Mouse (Mus musculus) fat pad, adult 2 months (tissue): Measurements from ENCODE around the gene Msi2.

ENCODE experiments used
- DNase-seq: peaks from one replicate; pipeline ENCODE4 v3.0.0-alpha.2; 2011; ENCODE audit warnings: low read depth, low spot score; ENCODE audit errors: extremely low read depth

Msi2 gene

DNA sequence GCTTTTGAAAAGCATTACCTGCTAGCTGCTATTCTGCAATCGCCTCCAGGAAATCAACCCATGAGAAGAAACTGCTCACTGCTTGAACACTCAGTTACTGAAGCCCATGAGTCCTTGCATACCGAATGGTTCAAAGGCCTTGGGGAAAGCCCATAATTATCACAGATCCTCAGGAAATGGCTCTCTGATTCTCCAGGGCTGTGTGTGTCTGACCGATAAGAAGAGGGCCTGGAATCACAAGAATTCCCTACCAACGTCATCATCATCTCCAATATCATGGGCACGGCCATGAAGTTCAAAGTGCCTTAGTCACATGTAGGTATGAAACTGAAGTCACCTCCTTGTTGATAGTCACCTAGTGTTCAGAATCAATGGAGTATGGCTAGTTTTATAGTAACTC is 196.2 kb downstream of the Msi2 start:
- no peak for DNase-seq

DNA sequence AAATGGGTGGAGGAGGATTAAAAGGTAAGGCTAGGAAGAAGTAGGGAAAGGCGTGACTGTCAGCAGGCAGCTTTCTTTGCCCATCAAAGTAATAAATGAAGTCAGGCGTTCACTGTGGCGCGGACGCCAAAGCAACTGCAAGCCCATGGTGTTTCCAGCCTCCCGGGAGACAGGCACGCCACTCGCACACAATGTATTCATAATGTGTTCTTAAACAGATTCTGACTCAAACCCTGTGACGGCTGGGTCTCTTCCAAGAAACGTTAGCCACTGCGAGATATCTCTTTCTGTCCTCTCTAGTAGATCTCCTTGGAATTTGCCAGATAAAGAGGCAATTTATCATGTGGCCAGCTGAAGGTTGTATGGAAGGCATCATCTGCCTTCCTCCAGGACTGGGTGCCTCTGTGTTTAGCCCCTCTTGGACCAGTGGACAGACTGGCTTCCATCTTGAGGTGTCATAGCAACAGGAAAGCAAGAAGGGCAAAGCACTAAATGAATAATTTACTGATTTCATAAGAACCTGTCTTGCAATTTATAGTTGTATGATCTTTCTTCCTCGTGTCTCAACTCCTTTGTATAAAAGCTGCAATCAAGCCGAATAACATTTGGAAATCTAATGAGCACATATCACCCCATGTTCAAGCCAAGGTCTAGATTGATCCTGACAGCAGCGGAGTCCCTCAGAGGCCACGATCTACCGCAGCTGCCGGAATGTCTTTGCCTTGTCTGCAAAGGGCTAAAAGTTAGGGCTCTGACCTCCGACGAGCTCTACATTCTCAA is 197.2 kb downstream of the Msi2 start:
- no peak for DNase-seq

DNA sequence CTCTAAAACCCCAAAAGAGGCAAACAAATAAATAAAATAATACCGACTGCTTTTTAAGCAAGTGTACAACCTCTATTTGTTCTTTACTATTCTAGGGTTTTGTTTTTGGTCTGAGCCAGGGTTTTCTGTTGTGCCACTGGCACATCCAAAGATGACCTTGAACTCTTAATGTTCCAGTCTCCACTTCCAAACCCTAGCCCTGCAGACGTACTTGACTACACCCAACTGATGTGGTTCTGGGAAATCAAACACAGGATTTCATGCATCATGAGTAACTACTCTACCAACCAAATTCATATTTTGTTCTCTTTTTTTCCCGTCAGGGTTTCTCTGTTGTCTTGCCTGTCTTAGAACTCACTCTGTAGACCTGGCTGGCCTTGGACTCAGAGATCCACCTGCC is 200.0 kb downstream of the Msi2 start:
- no peak for DNase-seq

DNA sequence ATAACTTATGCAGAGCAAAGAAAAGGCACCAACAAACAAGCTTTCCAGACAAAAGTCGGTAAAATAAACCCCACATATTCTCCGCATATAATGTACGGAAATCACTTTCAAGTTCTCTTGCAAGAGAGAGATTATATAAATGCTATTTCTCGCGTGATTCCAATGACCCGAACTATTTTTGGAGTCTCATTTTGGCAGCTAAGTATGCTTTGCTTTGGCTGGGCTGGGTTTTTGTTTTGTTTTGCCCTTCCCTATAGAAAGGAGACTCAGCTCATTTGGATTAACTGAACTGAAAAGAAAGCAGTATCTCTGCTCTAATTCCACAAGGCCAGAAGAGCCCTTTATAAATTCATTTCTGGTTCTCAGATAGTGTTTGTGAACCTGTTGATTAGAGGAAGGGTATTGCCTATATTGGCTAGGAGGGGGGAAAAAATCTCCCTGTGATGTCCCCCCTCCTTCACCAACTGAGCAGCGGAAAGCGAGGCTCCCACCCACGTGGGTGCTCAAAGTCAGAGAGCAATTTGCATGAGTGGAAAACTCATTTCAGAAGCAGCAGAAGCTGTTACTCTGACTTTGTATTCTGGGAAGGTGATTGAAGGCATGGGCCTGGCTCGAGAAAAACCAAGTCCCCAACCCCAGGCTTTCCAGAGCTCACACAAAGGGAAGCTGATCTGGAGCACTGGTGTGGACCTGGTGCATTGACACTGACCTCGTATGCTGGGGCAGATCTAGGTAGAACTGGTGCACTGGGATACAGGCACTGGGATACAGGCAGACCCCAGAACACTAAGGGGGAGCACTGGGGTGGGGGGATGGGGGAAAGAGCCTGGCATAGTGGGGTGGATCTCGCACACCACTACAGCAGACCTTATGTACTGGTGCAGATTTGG is 201.5 kb downstream of the Msi2 start:
- DNase-seq: no peak

DNA sequence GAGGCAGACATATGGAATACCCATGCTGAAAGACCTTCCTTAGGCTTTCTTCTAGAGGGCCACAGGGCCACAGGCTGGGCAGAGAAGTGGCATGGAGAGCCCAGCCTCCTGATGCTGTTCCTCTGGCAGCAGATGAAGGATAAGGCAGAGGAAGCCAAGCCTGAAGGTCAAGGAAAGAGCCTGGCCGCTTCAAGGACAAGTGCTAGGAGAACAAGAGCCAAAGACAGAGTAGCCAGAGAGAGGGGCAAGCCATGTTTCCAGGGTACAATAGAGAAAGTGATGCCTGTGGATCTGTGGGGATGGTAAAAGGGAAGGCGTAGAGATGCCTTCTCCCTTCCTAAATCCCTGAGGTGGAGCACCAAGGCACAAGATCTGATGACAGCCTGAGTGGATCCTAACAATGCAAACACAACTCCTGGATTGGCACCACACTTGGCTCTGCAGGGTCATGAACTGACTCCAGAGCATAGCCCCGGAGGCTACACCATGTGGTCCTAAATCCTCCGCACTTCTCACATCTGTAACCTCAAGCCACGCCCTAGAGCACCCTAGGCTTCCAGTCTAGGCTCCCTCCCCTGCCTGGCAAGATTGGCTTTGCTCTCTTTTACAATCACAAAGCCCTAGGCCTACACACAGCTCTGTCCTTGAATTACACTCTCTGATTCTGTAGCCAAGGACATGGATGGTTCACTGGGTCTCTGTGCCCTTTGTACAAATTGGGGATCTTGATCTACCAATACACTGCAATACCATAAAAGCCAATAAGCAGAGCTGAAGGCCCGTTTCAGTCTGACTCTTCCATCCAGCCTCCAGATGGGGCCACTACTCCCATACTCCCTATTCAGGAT is 202.4 kb downstream of the Msi2 start:
- DNase-seq: peak; percentile 56

DNA sequence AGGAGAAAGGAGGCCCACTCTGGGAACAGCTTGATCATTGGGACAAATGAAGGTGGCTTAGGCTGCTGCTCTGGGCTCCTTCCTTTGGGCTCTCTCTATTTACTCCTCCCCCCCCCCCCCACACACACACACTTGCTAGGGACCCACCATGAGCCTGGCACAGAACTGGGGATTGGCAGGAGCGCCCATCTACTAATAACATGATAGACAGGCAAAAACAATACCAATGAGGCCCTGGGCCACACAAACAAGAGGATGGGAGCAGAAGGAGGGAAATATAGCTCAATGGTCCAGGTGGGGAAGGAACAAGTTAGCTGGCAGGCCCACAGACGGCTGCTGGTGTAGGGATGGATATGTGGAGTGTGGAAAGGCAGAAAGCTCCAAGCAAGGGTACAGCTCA is 203.0 kb downstream of the Msi2 start:
- no peak for DNase-seq

DNA sequence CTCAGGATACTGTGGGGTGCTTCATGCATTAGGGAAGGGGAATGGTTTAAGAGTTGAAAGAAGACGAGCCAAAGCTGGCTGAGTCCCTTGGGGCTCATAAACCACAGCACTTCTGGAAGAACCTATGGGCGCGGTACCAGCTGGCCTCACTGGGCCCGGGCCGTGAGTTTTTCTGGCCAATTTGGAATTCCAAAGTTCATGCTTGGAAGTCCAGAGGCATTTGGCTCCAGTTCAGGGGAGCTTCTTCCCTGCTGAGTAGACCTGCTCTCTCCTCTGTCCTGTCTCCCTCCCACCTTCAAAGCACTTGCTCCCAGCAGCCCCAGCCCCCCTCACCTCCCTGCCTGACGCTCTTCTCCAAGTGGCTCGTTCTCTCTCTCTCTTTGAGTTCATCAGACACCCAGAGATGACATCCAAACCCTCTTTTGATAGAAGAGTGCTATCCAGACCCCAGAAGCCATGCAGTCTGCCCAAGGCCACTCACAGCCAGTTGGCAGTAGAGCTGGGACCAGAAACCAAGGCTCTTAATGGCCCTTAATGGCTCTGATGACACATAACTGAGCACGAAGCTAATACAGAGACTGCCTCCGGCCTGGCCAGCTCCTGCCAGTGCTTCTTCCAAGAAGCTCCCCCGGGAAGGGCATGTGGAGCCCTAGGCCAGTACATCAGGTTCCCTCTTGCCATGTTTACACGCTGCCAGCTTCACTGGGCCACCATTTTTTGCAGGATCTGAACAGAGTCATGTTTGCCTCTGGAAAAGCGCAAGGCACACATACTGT is 204.0 kb downstream of the Msi2 start:
- DNase-seq: peak; percentile 74

DNA sequence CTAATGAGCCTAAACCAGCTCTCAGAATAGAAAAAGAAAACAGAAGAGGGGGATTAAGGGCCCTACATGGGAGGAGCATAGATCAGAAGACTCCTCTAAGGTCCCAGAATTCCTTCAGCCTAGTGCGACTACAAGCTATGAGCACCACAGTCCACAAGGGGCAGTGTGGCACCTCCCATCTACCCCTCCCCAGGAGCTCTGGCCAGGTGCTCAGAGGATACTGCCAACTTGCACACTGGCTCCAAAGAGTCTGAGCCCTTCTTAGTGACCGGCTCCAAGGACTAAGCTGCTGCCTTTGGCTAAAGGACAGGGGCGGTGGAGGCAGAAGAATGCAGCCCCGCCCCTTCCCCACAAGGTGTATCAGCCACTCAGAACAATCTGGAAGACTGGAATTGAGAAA is 205.7 kb downstream of the Msi2 start:
- DNase-seq: peak; percentile 39

DNA sequence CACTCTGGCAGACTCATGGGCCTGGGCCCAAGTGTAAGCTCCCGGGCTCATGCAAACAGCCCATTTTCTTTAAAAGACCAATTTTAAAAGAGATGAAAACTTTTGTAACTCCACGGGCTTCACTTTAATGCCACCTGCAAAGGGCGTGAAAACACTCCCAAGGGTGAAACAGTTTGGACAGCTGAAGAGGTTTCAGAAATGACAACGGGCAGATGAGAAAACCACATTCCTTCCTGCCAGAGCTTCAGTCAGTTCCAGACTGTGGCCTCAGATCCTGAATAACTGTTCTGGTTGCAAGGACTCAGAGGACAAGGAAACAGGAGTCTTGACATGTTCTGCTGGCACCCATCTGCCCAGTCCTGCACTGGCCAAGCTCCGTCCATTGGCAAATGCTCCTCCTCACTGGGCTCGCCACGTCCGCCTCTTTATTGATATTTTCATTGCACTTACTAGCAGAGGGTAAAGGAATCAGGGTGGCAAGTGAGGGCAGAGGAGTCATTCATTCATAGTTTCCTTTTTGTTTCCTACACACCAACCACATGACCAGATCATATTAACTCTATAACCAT is 207.9 kb downstream of the Msi2 start:
- no peak for DNase-seq

DNA sequence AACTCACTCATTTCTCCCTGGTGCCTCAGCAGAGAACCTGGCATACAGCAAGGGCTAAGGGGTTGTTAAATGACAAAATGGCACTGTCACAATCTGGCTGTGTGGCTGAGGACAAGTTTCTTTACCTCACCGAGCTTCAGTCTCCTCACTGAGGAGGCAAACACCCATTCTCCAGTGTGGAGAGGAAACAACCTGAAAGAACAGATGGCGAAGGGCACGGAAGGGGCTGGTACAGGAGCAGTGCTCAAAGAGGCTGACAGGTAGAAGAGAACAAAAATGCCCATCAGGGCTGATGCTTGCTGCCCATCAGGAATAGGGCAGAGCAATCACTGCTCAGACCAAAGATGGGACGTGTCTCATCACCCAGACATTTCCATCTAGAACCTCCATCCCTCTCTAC is 208.8 kb downstream of the Msi2 start:
- no peak for DNase-seq

DNA sequence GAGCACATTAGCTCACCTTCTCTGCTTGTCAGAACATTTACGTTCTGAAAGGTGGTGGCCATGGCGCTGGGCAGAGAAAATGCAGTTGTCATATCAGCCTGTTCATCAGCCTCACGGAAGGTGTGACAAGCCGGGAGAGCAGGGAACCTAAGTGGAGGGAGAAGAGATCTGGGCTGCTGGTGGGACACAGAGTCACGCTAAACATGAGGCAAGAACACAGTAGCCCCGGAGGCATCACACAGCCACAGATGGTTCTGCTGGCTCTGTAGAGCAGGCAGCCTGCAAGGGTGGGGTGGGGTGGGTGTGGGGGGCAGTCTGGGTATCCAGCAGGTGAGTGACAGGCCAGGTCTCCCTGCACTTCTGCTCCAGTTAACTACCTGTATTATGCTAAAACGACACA is 210.2 kb downstream of the Msi2 start:
- no peak for DNase-seq

DNA sequence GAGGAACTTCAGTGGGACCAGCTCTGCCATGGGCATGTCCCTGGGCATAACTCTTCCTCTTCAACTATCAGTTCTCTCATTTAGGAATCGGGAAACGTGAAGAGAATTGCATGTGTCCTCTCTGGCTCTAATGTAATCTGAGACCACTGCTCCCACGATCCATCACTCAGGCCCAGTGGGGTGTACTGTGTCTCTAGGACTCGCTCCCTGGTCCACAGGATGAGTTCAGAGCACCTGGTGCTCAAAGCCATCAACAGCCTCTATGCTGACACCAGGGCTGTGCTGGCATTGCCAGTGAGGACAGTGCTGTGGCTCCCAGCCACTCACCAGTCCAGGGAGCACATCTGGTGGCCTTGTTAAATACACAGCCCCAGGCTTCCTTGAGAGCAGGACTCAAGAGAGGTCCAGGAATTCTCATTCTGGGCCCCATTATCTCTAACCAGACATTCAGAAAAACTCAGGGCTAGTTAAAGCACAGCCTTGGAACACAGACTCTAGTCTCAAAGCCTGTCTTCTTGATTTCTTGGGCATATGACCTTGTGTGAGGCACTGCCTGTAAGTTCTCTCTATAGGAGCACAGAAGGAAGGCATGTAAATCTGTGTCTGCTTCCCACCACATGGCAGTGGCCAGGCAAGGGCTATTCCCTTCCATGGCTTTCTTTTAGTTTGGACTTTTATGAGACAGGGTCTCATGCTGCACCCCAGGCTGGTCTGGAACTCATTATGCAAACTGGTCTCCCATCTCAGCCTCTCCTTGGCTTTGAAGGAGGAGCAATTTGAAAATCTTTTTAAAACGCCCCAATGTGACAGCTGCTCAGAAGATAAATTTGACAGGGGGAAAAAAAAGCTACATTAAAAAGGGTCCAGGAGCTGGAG is 211.5 kb downstream of the Msi2 start:
- no peak for DNase-seq

DNA sequence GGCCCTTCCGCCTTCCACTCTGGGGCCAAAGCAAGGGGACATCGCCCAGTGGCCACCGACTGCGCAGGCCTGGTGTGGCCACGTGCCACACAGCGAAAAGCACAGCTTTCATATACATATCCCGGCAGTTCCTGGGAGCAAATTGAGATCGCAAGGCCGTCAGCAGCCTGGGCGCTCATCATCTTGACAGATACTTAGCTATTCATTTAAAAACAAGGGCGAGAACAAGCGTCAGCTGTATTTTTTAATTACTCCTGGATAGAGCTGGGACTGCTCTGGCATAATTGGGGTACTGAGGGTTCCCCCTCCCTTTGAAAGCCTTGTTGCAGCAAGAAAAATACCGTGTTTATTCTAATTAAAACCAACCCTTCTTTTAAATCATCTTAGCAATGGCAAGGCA is 212.2 kb downstream of the Msi2 start:
- no peak for DNase-seq

DNA sequence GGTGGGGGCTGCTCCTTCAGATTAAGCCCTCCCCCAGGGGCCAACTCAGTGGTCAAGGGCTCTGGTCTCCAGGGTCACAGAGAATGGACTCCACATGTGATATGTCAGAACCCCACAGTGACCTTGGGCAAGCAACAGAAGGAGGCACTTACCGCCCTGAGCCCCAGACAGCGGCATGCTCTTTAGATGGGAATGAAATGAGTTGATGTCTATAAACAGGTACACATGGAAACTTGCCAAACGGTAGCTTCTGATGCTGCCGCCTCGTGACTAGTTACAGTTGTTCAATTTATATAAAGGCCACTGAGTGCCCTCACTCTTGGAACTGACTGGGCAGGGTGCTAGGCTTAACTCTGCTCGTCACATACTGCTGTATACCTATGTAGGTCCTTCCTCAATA is 215.7 kb downstream of the Msi2 start:
- no peak for DNase-seq

DNA sequence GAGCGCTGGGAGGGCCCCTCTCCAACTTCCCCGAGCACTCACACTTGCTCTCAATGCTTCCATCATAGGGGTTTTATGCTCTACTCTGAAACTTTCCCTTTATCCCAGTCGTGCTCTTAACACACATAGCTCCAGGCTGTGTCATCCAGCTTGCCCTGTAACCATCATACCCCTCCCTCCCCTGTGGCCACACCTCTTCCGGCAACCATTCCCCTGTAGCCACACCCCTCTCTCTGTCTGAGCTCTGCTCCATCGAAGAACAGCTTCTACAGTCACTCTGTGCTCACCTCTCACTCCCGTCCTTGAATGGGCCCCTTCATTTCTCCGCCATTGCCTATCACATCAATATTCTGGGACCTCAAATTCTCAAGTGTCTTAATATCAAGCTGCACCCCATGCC is 219.8 kb downstream of the Msi2 start:
- DNase-seq: no peak

DNA sequence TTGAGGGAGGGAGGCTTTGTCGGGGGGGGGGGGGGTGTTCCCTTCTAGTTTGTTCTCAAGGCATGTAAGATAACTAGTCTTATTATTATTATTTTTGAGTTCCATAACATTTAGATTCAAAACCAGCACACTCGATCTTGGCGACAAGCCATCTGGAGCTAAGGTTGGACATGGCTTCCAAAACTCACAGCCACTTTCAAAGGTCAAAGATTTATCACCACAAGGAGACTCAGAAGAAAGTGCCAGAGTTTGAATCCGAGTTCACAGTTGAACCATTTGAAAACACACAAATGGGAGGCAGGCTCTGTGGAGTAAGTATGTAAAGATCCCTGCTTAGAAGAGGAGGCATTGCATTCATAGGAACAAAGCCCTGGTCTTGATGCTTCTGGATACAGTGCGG is 221.9 kb downstream of the Msi2 start:
- no peak for DNase-seq

DNA sequence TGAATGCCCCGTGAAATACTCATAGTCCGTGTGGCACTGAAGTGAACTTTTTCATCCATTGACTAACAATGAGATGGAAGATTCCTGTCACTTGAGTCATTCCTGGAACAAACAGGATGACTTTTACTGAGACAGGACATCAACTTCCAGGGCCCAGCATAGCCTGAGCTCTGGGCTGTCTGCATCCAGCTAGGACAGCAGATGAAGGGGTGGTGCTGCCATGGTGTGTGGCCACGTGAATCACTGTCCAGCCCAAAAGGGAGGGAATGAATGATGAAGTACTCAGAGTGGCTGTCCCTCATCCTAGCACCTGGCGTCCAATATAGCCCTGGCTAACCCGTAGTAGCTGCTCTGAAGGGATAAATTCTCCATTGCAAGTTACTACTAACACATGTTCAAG is 222.6 kb downstream of the Msi2 start:
- DNase-seq: no peak

DNA sequence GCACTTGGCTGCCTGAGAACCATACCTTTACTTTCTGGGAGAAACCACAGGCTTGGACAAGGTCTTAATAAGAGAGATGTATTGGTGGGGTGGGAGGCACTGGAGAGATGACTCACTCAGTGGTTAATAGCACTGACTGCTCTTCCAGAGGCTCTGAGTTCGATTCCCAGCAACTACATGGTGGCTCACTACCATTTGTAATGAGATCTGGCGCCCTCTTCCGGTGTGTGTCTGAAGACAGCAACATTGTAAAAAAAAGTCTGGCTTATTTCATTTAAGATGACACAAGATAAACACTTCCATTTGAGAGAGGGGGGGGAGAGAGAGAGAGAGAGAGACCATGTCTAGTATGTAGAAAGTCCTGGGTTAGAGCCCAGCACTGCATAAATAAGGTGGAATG is 223.3 kb downstream of the Msi2 start:
- DNase-seq: no peak

DNA sequence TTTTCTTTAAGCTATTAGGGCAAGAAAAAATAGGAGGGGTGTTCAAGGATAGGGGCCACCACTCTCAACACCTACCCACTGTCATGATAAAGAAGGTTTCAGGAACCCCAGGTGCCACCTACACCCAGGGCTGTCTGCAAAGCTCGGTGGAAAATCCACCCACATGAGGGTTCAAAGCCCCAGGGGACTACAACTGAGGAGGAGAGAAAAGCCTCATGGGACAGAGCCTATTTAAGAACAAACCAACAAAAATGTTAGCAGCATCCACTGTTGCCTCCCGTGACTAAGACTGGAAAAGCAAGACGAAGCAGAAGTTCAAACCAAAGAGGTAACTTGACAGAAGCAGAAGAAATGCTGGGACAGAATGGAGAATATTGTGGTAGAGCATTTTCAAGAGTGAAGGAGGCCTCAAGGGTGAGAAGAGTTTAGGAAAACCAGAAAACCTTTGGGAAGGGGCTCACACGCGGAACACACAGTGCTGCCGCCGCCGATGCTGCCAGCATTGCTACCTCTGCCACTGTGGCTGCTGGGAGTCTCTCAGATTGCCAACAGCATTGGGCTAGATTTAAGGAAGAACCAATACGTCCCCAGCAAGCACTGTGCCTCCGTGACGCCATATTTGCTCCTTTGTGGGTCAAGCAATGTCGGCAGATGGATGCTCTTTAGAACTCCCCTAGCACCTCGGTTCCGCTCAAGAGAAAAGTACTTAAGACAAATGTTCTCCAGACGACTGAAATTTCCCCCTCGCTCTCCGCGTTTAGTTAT is 224.3 kb downstream of the Msi2 start:
- no peak for DNase-seq
